Mouse (Mus musculus): ENCODE measurements around the gene Gdpgp1. TPM values are rescaled to one million over a fixed set of nuclear protein-coding genes. Genes with fewer than 3 reads are reported as not detected.

Gene Gdpgp1
- total RNA-seq, 2 experiments from 2014 or later = 4.7 to 9.7 TPM

GRCm38 (mm10) chr7:80198863-80199262 lies 33.8 kb upstream of the Gdpgp1 start:
- no peak for ATAC-seq (replicated peaks; ENCODE audit: low FRiP score, low TSS enrichment, poor library complexity, severe bottlenecking)

DNA sequence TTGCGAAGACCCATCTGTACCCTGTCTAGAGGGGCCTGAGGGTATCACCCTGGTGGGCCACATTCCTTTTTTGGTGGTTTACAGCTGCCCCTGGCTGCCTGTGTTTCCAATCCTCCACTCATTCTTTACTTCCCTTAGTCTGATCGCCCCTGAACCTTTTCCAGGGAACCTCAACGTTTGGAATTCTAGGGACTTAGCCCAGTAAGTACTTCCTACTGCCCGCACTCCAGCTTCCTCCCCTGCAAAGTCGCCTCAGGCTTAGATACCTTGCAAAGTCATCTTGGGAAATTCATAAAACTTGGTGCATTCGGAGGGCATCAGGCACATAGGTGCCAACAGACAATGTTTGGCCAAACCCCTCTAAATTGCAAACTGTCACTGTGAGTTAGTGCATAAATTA lies 33.4 kb upstream of the Gdpgp1 start:
- ATAC-seq (replicated peaks; ENCODE audit: low FRiP score, low TSS enrichment, poor library complexity, severe bottlenecking) = no peak

GRCm38 (mm10) chr7:80199851-80200587 lies 32.6 kb upstream of the Gdpgp1 start:
- no peak for ATAC-seq (replicated peaks; ENCODE audit: low FRiP score, low TSS enrichment, poor library complexity, severe bottlenecking)

DNA sequence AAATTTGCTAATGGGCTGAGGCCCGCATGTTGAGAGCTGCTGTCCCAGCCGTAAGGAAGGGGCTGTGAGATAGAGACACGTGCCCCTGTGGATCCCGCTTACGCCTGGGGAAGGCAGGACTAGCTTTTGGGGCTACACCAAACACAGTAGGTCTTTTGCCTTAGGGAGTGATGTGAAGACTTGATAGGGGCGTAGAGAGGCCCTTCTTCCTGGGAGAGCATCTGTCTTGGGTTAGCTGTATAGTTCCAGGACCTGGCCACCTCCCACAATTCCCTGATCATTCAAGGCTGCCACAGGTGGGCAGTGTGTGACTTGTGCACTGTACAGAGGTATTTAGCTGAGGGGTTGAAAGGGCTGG lies 32.1 kb upstream of the Gdpgp1 start:
- ATAC-seq (replicated peaks; ENCODE audit: low FRiP score, low TSS enrichment, poor library complexity, severe bottlenecking) = no peak

- no peak for ATAC-seq (replicated peaks; ENCODE audit: low FRiP score, low TSS enrichment, poor library complexity, severe bottlenecking)
Observed at GRCm38 (mm10) chr7:80200963-80201539, 31.6 kb upstream of the Gdpgp1 start.

GRCm38 (mm10) chr7:80201888-80202540 lies 30.7 kb upstream of the Gdpgp1 start:
- ATAC-seq (replicated peaks; ENCODE audit: low FRiP score, low TSS enrichment, poor library complexity, severe bottlenecking) = no peak

- no peak for ATAC-seq (replicated peaks; ENCODE audit: low FRiP score, low TSS enrichment, poor library complexity, severe bottlenecking)
Observed at GRCm38 (mm10) chr7:80202961-80203360, 29.7 kb upstream of the Gdpgp1 start.

- ATAC-seq (replicated peaks; ENCODE audit: low FRiP score, low TSS enrichment, poor library complexity, severe bottlenecking) = 0 out of 2 replicates have a peak, but pooled peaks have one; percentile 6
Observed at GRCm38 (mm10) chr7:80203638-80204096, 29.0 kb upstream of the Gdpgp1 start.

DNA sequence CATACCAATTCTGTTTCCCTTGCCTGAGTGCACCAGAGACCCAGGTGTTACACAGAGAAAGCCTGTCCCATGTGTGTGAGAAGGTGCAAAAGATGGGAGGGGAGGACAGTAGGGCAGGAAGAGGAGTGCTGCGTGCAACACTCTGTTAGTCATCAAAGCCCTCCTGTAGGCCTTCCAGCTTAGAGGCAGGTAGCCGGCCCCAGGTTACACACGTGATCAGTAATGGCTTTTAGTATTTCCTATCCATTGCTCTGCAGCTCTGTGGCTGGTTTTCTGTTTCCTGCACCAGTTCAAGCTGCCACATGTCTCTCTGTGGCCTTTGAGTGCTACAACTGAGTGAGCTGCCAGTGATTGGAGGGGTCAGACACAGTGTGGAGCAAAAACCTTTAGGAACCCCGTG lies 28.3 kb upstream of the Gdpgp1 start:
- ATAC-seq (replicated peaks; ENCODE audit: low FRiP score, low TSS enrichment, poor library complexity, severe bottlenecking) = no peak

DNA sequence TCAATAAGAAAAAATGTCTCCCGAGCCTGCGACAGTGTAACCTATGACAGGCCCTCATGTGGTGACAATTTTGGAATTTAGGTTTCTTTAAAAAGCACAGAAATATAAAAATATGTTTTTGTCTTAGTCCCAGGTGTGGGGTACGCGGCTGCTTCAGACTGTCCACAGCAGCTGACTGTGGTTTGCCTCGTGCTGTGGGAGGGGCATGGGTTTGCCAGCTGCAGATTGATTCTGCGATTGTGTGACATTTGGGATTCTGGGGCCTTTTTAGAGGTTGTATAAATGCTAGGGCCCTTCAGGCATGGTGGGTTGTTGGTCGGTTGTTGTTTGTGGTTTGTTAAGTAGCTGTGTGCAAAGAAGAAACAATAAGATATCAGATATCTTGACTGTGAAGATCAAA lies 27.7 kb upstream of the Gdpgp1 start:
- no peak for ATAC-seq (replicated peaks; ENCODE audit: low FRiP score, low TSS enrichment, poor library complexity, severe bottlenecking)

DNA sequence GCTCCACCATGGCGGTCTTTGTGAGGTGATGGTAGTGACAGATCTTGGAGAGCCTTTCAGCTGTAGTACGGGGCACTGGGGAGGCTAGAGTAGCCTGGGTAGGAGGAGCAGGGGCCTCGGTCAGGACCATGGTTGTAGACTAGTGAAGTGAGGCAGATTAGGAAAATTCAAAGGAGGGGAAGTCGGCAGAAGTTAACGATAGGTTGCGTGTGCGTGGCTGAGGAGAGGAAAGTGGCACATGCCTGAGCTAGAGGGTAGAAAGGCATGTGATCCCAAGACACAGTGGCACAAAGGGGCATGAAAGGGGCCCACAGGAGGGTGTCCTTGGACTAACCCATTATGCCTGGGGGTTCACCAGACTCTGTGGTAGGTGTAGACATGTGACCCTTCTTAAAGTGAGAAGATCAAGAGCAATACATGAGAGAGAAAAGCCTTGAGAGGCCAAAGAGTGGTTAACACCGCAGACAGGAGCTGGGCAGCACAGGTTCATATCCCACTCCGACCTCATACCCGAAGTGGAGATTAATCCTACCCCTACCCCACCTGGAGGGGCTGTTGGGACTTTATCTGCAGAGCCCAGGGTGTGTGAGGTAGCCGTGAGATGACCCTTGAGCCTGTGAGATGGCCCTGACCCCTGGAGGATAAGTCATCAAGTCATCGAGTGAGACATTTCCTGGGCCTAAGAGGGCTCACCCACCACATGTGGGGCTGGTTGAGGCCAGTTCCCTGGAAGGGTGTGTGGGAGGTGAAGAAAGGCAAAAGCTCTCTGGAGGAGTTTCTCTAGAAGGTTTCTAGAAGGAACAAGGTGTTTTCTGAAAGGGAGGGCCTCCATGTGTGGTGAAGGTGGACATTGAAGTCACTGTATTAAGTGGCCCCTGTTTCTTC lies 26.7 kb upstream of the Gdpgp1 start:
- ATAC-seq (replicated peaks; ENCODE audit: low FRiP score, low TSS enrichment, poor library complexity, severe bottlenecking) = no peak

GRCm38 (mm10) chr7:80207314-80207731 lies 25.3 kb upstream of the Gdpgp1 start:
- ATAC-seq (replicated peaks; ENCODE audit: low FRiP score, low TSS enrichment, poor library complexity, severe bottlenecking) = no peak

GRCm38 (mm10) chr7:80208026-80208642 lies 24.5 kb upstream of the Gdpgp1 start:
- ATAC-seq (replicated peaks; ENCODE audit: low FRiP score, low TSS enrichment, poor library complexity, severe bottlenecking) = peak; percentile 7; the same call in 1 of the 2 replicates

DNA sequence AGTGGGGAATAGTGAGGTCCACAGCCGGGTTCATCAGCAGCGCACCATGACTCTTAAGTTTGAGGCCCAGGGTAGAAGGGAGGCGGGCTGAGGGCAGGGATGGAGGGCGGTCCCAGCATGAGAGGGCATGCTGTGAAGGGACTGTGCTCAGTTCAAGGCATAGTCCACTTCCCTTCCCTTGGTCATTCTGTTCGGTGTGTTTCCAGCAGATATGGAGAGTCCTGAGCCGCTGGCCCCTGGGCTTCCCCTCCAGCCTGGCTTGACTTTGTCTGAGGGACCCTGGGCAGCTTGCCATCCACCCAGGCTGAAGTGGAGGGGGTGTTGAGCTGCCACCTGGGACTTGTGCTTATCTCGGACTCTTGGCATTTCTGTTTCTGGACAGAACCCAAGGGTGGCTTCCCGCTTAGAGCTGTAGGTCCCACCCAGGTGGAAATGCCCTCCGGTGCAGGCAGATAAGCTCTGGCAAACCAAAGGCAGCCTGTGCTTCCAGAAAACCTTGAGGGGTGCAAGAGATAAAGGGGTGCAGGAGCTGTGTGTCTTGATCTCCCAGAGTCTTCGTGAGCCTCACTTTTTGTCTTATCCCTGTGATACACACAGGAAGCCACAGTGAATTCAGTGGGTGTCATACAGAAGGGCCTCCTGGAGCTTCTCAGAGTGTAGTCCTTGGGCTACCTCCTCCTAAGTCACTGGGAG lies 23.8 kb upstream of the Gdpgp1 start:
- ATAC-seq (replicated peaks; ENCODE audit: low FRiP score, low TSS enrichment, poor library complexity, severe bottlenecking) = peak; percentile 80

- no peak for ATAC-seq (replicated peaks; ENCODE audit: low FRiP score, low TSS enrichment, poor library complexity, severe bottlenecking)
Observed at GRCm38 (mm10) chr7:80209669-80210068, 23.0 kb upstream of the Gdpgp1 start.

DNA sequence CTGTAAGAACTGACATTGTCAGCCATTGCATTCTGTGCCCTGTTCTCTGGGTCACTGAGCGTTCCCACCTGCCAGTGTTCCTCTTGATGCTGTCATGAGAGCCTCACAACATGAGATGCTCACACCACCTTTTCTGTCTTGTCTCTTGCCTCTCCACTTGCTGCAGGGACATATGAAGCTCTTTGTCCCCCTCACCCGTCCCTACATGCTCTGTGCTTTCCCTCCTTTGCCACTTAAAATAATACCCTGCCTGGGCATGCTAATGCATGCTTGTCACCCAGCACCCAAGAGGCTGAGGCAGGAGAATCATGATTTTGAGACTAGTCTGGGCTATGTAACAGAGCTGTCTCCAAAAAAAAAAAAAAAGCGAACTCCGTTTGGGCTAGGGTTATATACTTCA lies 21.7 kb upstream of the Gdpgp1 start:
- no peak for ATAC-seq (replicated peaks; ENCODE audit: low FRiP score, low TSS enrichment, poor library complexity, severe bottlenecking)

GRCm38 (mm10) chr7:80213604-80214003 lies 19.1 kb upstream of the Gdpgp1 start:
- ATAC-seq (replicated peaks; ENCODE audit: low FRiP score, low TSS enrichment, poor library complexity, severe bottlenecking) = no peak

- ATAC-seq (replicated peaks; ENCODE audit: low FRiP score, low TSS enrichment, poor library complexity, severe bottlenecking) = no peak
Observed at GRCm38 (mm10) chr7:80214459-80214858, 18.2 kb upstream of the Gdpgp1 start.

DNA sequence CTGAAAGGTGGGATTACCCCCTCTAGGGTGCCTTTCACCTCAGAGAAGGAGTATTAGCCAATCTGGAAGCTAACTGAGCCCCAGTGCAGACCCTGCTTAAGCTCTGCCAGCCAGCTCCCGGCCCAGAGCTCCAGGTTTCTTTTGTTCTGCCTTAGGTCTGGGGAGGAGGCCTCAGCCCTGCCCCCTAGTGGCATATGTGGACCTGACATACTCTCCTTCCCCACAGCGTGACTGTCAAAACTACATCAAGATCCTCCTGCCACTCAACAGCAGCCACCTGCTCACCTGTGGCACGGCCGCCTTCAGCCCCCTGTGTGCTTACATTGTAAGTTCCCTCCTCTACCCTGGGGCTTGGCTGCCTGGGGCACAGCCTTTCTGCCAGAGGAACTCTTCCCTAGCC lies 17.3 kb upstream of the Gdpgp1 start:
- ATAC-seq (replicated peaks; ENCODE audit: low FRiP score, low TSS enrichment, poor library complexity, severe bottlenecking) = peak; percentile 86
